Mouse (Mus musculus) spleen, adult 2 months (tissue): ENCODE data around the gene Gmds. TPM values are rescaled to one million over a fixed set of nuclear protein-coding genes. Genes with fewer than 3 reads are reported as not detected.

Experiments used
- DNase-seq, 2 experiments: peaks; one replicate each; pipeline versions ENCODE4 v3.0.0 to v3.0.0-alpha.2; 2012 to 2021; ENCODE audit warnings: low spot score in 2 of 2, low read depth in 1 of 2
- H3K27ac ChIP-seq: fragments of 200-500 bp; 2 replicates; pipeline ENCODE4 v1.5.1; 2012; ENCODE audit warnings: low read length, inconsistent platforms; ENCODE audit not compliant: insufficient read depth
- H3K27me3 ChIP-seq: fragments of 200-500 bp; 2 replicates; pipeline ENCODE4 v1.6.1; 2012; ENCODE audit warnings: mild to moderate bottlenecking, moderate library complexity, low read length, inconsistent platforms; ENCODE audit not compliant: control insufficient read depth, insufficient read depth
- H3K36me3 ChIP-seq: fragments of 200-500 bp; 2 replicates; pipeline ENCODE4 v1.6.1; 2012; ENCODE audit warnings: mild to moderate bottlenecking, low read length, inconsistent platforms; ENCODE audit not compliant: control insufficient read depth, insufficient read depth
- H3K4me1 ChIP-seq: fragments of 200-500 bp; 2 replicates; pipeline ENCODE4 v1.6.1; 2011; ENCODE audit warnings: inconsistent platforms; ENCODE audit not compliant: control insufficient read depth, insufficient read depth, insufficient read length
- H3K4me3 ChIP-seq: fragments of 200-500 bp; 2 replicates; pipeline ENCODE4 v1.5.1; 2011; ENCODE audit warnings: mild to moderate bottlenecking, inconsistent platforms; ENCODE audit not compliant: insufficient read depth, insufficient read length; ENCODE audit errors: extremely low read depth
- CTCF ChIP-seq: fragments of 200-500 bp; IDR thresholded peaks from 2 replicates; pipeline ENCODE4 v1.5.1; 2011; ENCODE audit warnings: mild to moderate bottlenecking, inconsistent platforms; ENCODE audit not compliant: insufficient read depth, insufficient read length, insufficient replicate concordance; ENCODE audit errors: extremely low read depth
- POLR2A ChIP-seq: fragments of 200-500 bp; IDR thresholded peaks from 2 replicates; pipeline ENCODE4 v1.6.1; 2011; ENCODE audit warnings: low read depth, low read length, inconsistent platforms
- WGBS: fragments of 180-500 bp; shearing (Covaris S2); methylation state at CpG from one replicate; pipeline ENCODE4 v1.1.7; 2018; 5-methylcytosine and 5-hydroxymethylcytosine counted together
- polyA plus RNA-seq: library from polyadenylated mRNA; depleted of rRNA; stranded (reverse); fragments of >200 nt; gene quantifications from 2 replicates; pipeline ENCODE4 v1.2.3, GENCODE M21; 2012

Gene Gmds
- polyA plus RNA-seq, 1 experiment = 7.9 TPM

GRCm38 (mm10) chr13:32055321-32055720 is 283.2 kb downstream of the Gmds start:
- no peaks in the 10 kb centered on the region for H3K27me3 ChIP-seq
- 92% methylated on average over 6 of the region's 6 CpGs for WGBS
- H3K36me3 ChIP-seq = no peaks in the 10 kb centered on the region
- no peak for DNase-seq
- H3K27ac ChIP-seq = no peak overlapping the region
- no peak overlapping the region for H3K4me3 ChIP-seq
- TF ChIP-seq CTCF (no peak), POLR2A (no peak)
- H3K4me1 ChIP-seq = no peaks in the 10 kb centered on the region

GRCm38 (mm10) chr13:32053587-32053986 is 285.0 kb downstream of the Gmds start:
- H3K27ac ChIP-seq = no peak overlapping the region
- DNase-seq = no peak
- no peaks in the 10 kb centered on the region for H3K4me1 ChIP-seq
- H3K27me3 ChIP-seq = no peaks in the 10 kb centered on the region
- no peak overlapping the region for H3K4me3 ChIP-seq
- H3K36me3 ChIP-seq = no peaks in the 10 kb centered on the region
- TF ChIP-seq CTCF (no peak), POLR2A (no peak)

GRCm38 (mm10) chr13:32047980-32048959 is 290.3 kb downstream of the Gmds start:
- WGBS = 94% methylated on average over 6 of the region's 6 CpGs
- H3K36me3 ChIP-seq = no peaks in the 10 kb centered on the region
- H3K4me3 ChIP-seq = no peak overlapping the region
- DNase-seq = no peak
- no peaks in the 10 kb centered on the region for H3K4me1 ChIP-seq
- no peak overlapping the region for H3K27ac ChIP-seq
- TF ChIP-seq POLR2A (no peak), CTCF (no peak)
- H3K27me3 ChIP-seq = no peaks in the 10 kb centered on the region

GRCm38 (mm10) chr13:32046961-32047360 is 291.6 kb downstream of the Gmds start:
- Histone ChIP-seq H3K27me3 (no peaks in the 10 kb centered on the region), H3K27ac (no peak overlapping the region), H3K4me1 (no peaks in the 10 kb centered on the region), H3K36me3 (no peaks in the 10 kb centered on the region), H3K4me3 (no peak overlapping the region)
- TF ChIP-seq POLR2A (no peak), CTCF (no peak)
- no peak for DNase-seq
- 87% methylated on average over 4 of the region's 4 CpGs for WGBS

GRCm38 (mm10) chr13:32042748-32043147 is 295.8 kb downstream of the Gmds start:
- Histone ChIP-seq H3K4me3 (no peak overlapping the region), H3K36me3 (no peaks in the 10 kb centered on the region), H3K4me1 (no peaks in the 10 kb centered on the region), H3K27me3 (no peaks in the 10 kb centered on the region), H3K27ac (no peak overlapping the region)
- DNase-seq = no peak
- TF ChIP-seq POLR2A (no peak), CTCF (no peak)
- WGBS = 37% methylated on average over 2 of the region's 2 CpGs

- H3K4me3 ChIP-seq = no peak overlapping the region
- 76% methylated on average over 1 of the region's 1 CpGs for WGBS
- TF ChIP-seq POLR2A = no peak
- TF ChIP-seq CTCF = no peak
- no peak overlapping the region for H3K27ac ChIP-seq
- no peaks in the 10 kb centered on the region for H3K27me3 ChIP-seq
- H3K4me1 ChIP-seq = no peaks in the 10 kb centered on the region
- no peak for DNase-seq
- H3K36me3 ChIP-seq = no peaks in the 10 kb centered on the region
Observed at GRCm38 (mm10) chr13:32040822-32041221, 297.7 kb downstream of the Gmds start.

- WGBS = 97% methylated on average over 5 of the region's 5 CpGs
- no peaks in the 10 kb centered on the region for H3K36me3 ChIP-seq
- H3K27ac ChIP-seq = no peak overlapping the region
- H3K27me3 ChIP-seq = no peaks in the 10 kb centered on the region
- H3K4me1 ChIP-seq = no peaks in the 10 kb centered on the region
- TF ChIP-seq CTCF = no peak
- TF ChIP-seq POLR2A = no peak
- no peak overlapping the region for H3K4me3 ChIP-seq
- no peak for DNase-seq
Observed at GRCm38 (mm10) chr13:32036902-32037301, 301.6 kb downstream of the Gmds start.
